ENCODE assay signal across 8 mouse cellular contexts in genomic region chr7:91542597-91543285, GRCm38 (mm10).
DNase-seq lines count a peak whose midpoint lies in the region; ATAC-seq lines count a peak whose summit lies in the region.

No protein-coding gene starts in this region.

- ATAC-seq in heart, embryonic 12.5 days (ENCODE audit: insufficient number of reproducible peaks, low FRiP score), result peak; percentile 64
- no peak for ATAC-seq in embryonic facial prominence, embryonic 13.5 days (ENCODE audit: insufficient number of reproducible peaks, insufficient read depth, low FRiP score, low TSS enrichment, low read depth)
- ATAC-seq in intestine, embryonic 15.5 days, result peak; percentile 79

- H3K4me2 ChIP-seq in heart, embryonic 12.5 days, result peak overlapping the region; percentile 90
- H3K4me2 ChIP-seq in embryonic facial prominence, embryonic 13.5 days, result peak overlapping the region; percentile 74
- H3K4me2 ChIP-seq in intestine, embryonic 15.5 days (replicated peaks), result peak overlapping the region; percentile 69

- 0 out of 2 replicates have a peak, but pooled peaks cover 7% of the 10 kb centered on the region for H3K4me1 ChIP-seq in heart, embryonic 12.5 days (replicated peaks)
- H3K4me1 ChIP-seq in embryonic facial prominence, embryonic 13.5 days, result peaks cover 6% of the 10 kb centered on the region; the same call in 1 of the 2 replicates
- H3K4me1 ChIP-seq in intestine, embryonic 15.5 days (replicated peaks), result no peaks in the 10 kb centered on the region

- no peak for DNase-seq in heart, adult 9 months (ENCODE audit: low spot score in 2 of 2)
- DNase-seq in adrenal gland, postnatal 25 days, result peak; percentile 15
- DNase-seq in liver, result peak; percentile 5
- DNase-seq in right cerebral cortex, adult 18-20 months, result peak; percentile 51
- no peak for DNase-seq in thymus, postnatal 4 days

- no peaks in the 10 kb centered on the region for H3K9me3 ChIP-seq in heart, embryonic 12.5 days (replicated peaks)
- no peaks in the 10 kb centered on the region for H3K9me3 ChIP-seq in embryonic facial prominence, embryonic 13.5 days
- no peaks in the 10 kb centered on the region for H3K9me3 ChIP-seq in intestine, embryonic 15.5 days

- peak overlapping the region; percentile 51 for H3K4me3 ChIP-seq in heart, embryonic 12.5 days
- H3K4me3 ChIP-seq in embryonic facial prominence, embryonic 13.5 days, result peak overlapping the region; percentile 43
- peak overlapping the region; percentile 32 for H3K4me3 ChIP-seq in intestine, embryonic 15.5 days (replicated peaks)

- H3K36me3 ChIP-seq in heart, embryonic 12.5 days, result no peaks in the 10 kb centered on the region
- H3K36me3 ChIP-seq in embryonic facial prominence, embryonic 13.5 days, result no peaks in the 10 kb centered on the region
- H3K36me3 ChIP-seq in intestine, embryonic 15.5 days, result no peaks in the 10 kb centered on the region

- H3K27me3 ChIP-seq in heart, embryonic 12.5 days (replicated peaks), result no peaks in the 10 kb centered on the region
- peaks cover 25% of the 10 kb centered on the region for H3K27me3 ChIP-seq in embryonic facial prominence, embryonic 13.5 days
- H3K27me3 ChIP-seq in intestine, embryonic 15.5 days (replicated peaks), result no peaks in the 10 kb centered on the region

- no peak overlapping the region for H3K27ac ChIP-seq in heart, embryonic 12.5 days (ENCODE audit: poor library complexity, severe bottlenecking)
- H3K27ac ChIP-seq in embryonic facial prominence, embryonic 13.5 days, result no peak overlapping the region
- no peak overlapping the region for H3K27ac ChIP-seq in intestine, embryonic 15.5 days

- 0 out of 2 replicates have a peak overlapping the region, but pooled peaks have one; percentile 19 for H3K9ac ChIP-seq in heart, embryonic 12.5 days
- H3K9ac ChIP-seq in embryonic facial prominence, embryonic 13.5 days, result peak overlapping the region; percentile 61
- H3K9ac ChIP-seq in intestine, embryonic 15.5 days, result no peak overlapping the region

- 2% methylated on average over 29 of the region's 29 CpGs for WGBS in heart, embryonic 12.5 days
- WGBS in embryonic facial prominence, embryonic 13.5 days, result 4% methylated on average over 29 of the region's 29 CpGs
- WGBS in intestine, embryonic 15.5 days, result 1% methylated on average over 29 of the region's 29 CpGs

Comparison
In these comparisons a context has a peak if more than half of its experiments do, and no peak if none do; other contexts are left out.
1. DNase-seq: peak in adrenal gland, postnatal 25 days (single experiment), liver (single experiment) and right cerebral cortex, adult 18-20 months (single experiment); none in heart, adult 9 months (0 of 2) and thymus, postnatal 4 days (single experiment).
2. Peak in every context shown above with its lines, with median percentiles within 50 percentile points of each other: H3K4me2 ChIP-seq and H3K4me3 ChIP-seq.